Mouse (Mus musculus): ENCODE results near the gene Depdc7. TPM values are rescaled to one million over a fixed set of nuclear protein-coding genes. Genes with fewer than 3 reads are reported as not detected.

Gene Depdc7
- polyA plus RNA-seq, 2 experiments = 4.8 to 6.7 TPM

DNA sequence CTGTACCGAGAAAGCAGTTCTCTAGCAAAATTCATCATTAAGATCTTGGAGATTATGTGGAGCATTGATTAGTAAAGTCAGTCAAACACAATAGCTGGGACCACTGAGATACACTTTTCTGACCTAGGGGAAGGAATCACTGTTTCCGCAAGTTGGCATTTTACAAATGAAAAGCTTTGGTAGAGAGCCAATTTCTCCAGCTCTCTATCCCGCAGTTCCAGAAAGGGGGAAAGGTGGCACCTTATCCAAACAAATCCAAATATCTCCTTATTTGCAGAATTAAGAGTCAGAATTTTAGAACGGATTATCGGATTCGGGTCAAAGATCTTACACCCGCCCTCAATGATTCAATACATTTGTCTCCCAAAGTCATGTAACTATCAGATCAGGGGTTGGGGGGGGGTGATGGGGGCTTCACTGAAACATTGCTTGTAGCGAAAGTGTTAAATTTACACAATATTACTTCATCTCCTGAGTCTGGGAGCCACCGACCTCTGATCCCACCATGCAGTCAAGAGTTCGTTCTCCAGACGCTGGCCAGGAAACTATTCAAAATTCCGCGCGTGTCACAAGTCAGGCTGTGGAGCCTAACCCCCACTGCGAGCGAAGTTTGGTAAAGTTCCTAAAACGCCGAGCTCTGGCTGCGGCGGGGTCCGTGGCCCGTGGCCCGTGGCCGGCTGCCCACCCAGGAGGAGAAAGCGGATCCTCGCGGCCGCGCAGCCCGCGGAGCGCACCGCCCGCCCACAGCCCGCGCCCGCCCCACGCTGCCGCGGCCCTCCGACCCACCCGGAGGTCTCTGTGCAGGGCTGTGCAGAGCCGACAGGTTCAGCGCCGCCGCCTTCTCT, 560 bp downstream of the Depdc7 start:
- Histone ChIP-seq H3K27me3 (ENCODE audit: control insufficient read depth, insufficient read depth, low read length) (peaks cover 7% of the 10 kb centered on the region), H3K4me2 (replicated peaks; ENCODE audit: low read depth, low read length, severe bottlenecking) (peak overlapping the region; percentile 92), H3K36me3 (ENCODE audit: control insufficient read depth, insufficient read depth, low read length) (no peaks in the 10 kb centered on the region), H3K4me3 (replicated peaks; ENCODE audit: low read length) (peak overlapping the region; percentile 71), H3K9me3 (ENCODE audit: control insufficient read depth, low read length) (no peaks in the 10 kb centered on the region), H3K9ac (ENCODE audit: low read depth, low read length, severe bottlenecking) (peak overlapping the region; percentile 74), H3K4me1 (ENCODE audit: control insufficient read depth, insufficient read depth, low read length) (peaks cover 5% of the 10 kb centered on the region), H3K27ac (replicated peaks; ENCODE audit: low read depth, low read length) (no peak overlapping the region)
- no peak for DNase-seq (ENCODE audit: low spot score)
- WGBS = 6% methylated on average over 37 of the region's 46 CpGs
- 0 out of 2 replicates have a peak, but pooled peaks have one; percentile 10 for TF ChIP-seq POLR2A (IDR thresholded peaks at IDR 0.05; ENCODE audit: borderline replicate concordance, extremely low read depth, insufficient read depth, insufficient read length)
- no peak; the same call in 1 of the 2 replicates for ATAC-seq (ENCODE audit: low FRiP score, low read depth)

DNA sequence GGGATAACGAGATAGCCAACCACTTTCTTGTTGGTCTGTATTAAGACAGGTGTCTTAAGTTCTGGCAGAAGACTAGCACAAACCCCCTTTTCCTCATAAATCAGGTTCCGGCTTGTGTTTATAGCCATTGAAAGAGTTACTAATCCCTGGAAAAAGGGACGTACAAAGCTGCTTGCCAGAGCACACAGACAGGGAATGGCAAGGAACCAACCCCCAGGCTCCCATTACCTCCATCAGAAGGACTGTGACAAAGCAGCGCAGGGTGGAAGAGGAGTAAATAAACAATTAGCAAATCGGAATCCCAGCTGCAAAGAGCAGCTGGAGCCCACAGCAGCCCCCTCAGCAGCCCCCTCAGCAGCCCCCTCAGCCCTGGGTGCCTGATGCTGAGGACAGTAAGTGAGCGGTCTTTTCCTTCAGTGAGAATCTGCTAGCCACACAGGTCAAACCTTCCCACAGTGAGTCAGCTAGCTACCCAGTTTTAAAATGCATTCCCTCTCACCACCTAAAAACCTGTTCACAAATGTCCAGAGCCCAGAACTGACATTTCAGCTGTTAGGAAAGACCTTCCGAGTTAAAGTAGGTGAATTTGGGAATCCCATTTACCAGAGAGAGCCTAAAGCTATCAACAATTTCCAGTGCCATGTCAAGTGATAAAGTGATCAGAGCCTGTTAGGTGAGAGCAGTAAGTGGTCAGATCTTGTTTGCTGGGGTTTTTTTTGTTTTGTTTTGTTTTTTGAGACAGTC, 1.5 kb downstream of the Depdc7 start:
- WGBS = 23% methylated on average over 7 of the region's 7 CpGs
- Histone ChIP-seq H3K4me3 (replicated peaks; ENCODE audit: low read length) (no peak overlapping the region), H3K27ac (replicated peaks; ENCODE audit: low read depth, low read length) (no peak overlapping the region), H3K36me3 (ENCODE audit: control insufficient read depth, insufficient read depth, low read length) (no peaks in the 10 kb centered on the region), H3K9me3 (ENCODE audit: control insufficient read depth, low read length) (no peaks in the 10 kb centered on the region), H3K4me2 (replicated peaks; ENCODE audit: low read depth, low read length, severe bottlenecking) (no peak overlapping the region), H3K9ac (ENCODE audit: low read depth, low read length, severe bottlenecking) (no peak overlapping the region), H3K27me3 (ENCODE audit: control insufficient read depth, insufficient read depth, low read length) (peaks cover 7% of the 10 kb centered on the region), H3K4me1 (ENCODE audit: control insufficient read depth, insufficient read depth, low read length) (peaks cover 5% of the 10 kb centered on the region)
- DNase-seq (ENCODE audit: low spot score) (no peak), ATAC-seq (ENCODE audit: low FRiP score, low read depth) (no peak)
- no peak for TF ChIP-seq POLR2A (IDR thresholded peaks at IDR 0.05; ENCODE audit: borderline replicate concordance, extremely low read depth, insufficient read depth, insufficient read length)

DNA sequence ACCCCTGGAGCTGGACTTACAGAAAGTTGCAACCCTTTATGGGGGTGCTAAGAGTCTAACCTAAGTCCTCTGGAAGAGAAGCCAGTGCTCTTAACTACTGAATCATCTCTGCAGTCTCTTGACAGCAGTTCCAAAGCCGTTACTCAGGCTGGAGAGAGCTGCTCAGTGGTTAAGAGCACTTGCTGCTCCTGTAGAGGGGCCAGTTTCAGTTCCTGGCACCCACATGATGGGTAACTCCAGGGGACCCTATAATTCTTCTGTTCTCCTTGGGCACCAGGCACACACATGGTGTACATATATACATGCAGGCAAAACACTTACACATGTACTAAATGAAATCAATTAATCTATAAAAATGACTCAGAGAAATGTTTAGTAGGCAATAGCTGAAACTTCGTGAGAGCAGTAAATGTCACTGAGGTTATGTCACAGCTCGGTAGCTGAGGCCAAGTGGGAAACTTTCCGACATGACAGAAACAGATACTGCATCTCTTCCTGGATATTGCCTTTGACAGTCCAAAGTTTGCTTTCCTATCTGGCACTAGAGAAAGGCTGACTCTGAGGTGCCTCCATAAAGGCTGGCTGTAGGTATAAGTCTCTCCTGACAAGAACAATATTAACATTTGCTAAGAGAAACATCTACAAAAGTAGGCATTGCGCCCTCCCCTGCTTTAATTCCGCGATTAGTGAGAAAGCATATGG, 2.3 kb downstream of the Depdc7 start:
- H3K4me1 ChIP-seq (ENCODE audit: control insufficient read depth, insufficient read depth, low read length) = peaks cover 5% of the 10 kb centered on the region
- H3K4me3 ChIP-seq (replicated peaks; ENCODE audit: low read length) = no peak overlapping the region
- H3K4me2 ChIP-seq (replicated peaks; ENCODE audit: low read depth, low read length, severe bottlenecking) = no peak overlapping the region
- H3K9ac ChIP-seq (ENCODE audit: low read depth, low read length, severe bottlenecking) = no peak overlapping the region
- WGBS = 50% methylated on average over 7 of the region's 7 CpGs
- H3K27me3 ChIP-seq (ENCODE audit: control insufficient read depth, insufficient read depth, low read length) = peaks cover 7% of the 10 kb centered on the region
- DNase-seq (ENCODE audit: low spot score) (no peak), ATAC-seq (ENCODE audit: low FRiP score, low read depth) (no peak)
- no peaks in the 10 kb centered on the region for H3K9me3 ChIP-seq (ENCODE audit: control insufficient read depth, low read length)
- no peaks in the 10 kb centered on the region for H3K36me3 ChIP-seq (ENCODE audit: control insufficient read depth, insufficient read depth, low read length)
- no peak overlapping the region for H3K27ac ChIP-seq (replicated peaks; ENCODE audit: low read depth, low read length)
- TF ChIP-seq POLR2A (IDR thresholded peaks at IDR 0.05; ENCODE audit: borderline replicate concordance, extremely low read depth, insufficient read depth, insufficient read length) = no peak

DNA sequence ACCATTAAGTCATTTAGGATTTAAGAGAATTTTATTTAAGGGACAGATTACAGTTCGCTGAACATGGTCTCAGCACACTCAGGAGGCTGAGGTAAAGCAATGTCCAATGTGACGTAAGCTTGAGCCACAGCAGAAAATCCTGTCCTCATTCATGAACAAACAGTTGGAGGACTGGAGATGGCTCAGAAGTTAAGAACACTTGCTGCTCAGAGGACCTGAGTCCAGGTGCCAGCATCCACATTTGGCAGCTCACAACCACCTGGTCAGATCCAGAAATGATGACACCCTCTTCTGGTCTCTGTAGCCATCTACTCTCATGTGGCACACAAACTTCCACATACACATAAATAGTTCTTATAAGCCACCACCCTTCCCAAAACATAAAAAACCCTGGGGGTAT, 3.0 kb downstream of the Depdc7 start:
- H3K36me3 ChIP-seq (ENCODE audit: control insufficient read depth, insufficient read depth, low read length) = no peaks in the 10 kb centered on the region
- no peaks in the 10 kb centered on the region for H3K9me3 ChIP-seq (ENCODE audit: control insufficient read depth, low read length)
- H3K27me3 ChIP-seq (ENCODE audit: control insufficient read depth, insufficient read depth, low read length) = peaks cover 7% of the 10 kb centered on the region
- H3K4me2 ChIP-seq (replicated peaks; ENCODE audit: low read depth, low read length, severe bottlenecking) = no peak overlapping the region
- 95% methylated on average over 2 of the region's 2 CpGs for WGBS
- H3K4me3 ChIP-seq (replicated peaks; ENCODE audit: low read length) = no peak overlapping the region
- TF ChIP-seq POLR2A (IDR thresholded peaks at IDR 0.05; ENCODE audit: borderline replicate concordance, extremely low read depth, insufficient read depth, insufficient read length) = no peak
- DNase-seq (ENCODE audit: low spot score) (no peak), ATAC-seq (ENCODE audit: low FRiP score, low read depth) (no peak)
- peaks cover 5% of the 10 kb centered on the region for H3K4me1 ChIP-seq (ENCODE audit: control insufficient read depth, insufficient read depth, low read length)
- H3K27ac ChIP-seq (replicated peaks; ENCODE audit: low read depth, low read length) = no peak overlapping the region
- no peak overlapping the region for H3K9ac ChIP-seq (ENCODE audit: low read depth, low read length, severe bottlenecking)

DNA sequence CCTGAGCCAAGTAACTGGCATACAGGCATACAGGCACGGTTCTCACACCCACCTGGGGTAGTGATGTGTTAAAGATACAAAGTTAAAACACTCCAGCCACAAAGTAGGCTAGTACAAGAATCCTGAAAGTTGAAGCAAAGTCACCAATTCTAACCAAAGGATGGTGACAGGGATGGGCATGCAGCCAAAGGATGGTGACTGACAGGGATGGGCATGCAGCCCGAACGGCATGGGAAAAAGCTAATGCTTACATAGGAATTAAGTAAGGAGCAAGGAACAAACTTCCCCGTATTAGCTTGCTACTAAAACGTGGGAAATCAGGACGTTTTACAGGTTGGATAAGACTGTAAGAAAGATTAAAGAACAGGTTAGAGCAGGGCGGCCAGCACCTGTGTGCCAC, 6.4 kb downstream of the Depdc7 start:
- DNase-seq (ENCODE audit: low spot score) = no peak
- H3K27ac ChIP-seq (replicated peaks; ENCODE audit: low read depth, low read length) = no peak overlapping the region

More for the DNA sequence above, 6.4 kb downstream of the Depdc7 start:
- H3K4me2 ChIP-seq (replicated peaks; ENCODE audit: low read depth, low read length, severe bottlenecking) = no peak overlapping the region
- no peaks in the 10 kb centered on the region for H3K27me3 ChIP-seq (ENCODE audit: control insufficient read depth, insufficient read depth, low read length)
- no peak overlapping the region for H3K4me3 ChIP-seq (replicated peaks; ENCODE audit: low read length)
- ATAC-seq (ENCODE audit: low FRiP score, low read depth) = no peak
- no peak overlapping the region for H3K9ac ChIP-seq (ENCODE audit: low read depth, low read length, severe bottlenecking)
- no peaks in the 10 kb centered on the region for H3K36me3 ChIP-seq (ENCODE audit: control insufficient read depth, insufficient read depth, low read length)
- no peaks in the 10 kb centered on the region for H3K9me3 ChIP-seq (ENCODE audit: control insufficient read depth, low read length)
- no peak for TF ChIP-seq POLR2A (IDR thresholded peaks at IDR 0.05; ENCODE audit: borderline replicate concordance, extremely low read depth, insufficient read depth, insufficient read length)
- H3K4me1 ChIP-seq (ENCODE audit: control insufficient read depth, insufficient read depth, low read length) = no peaks in the 10 kb centered on the region
- 51% methylated on average over 7 of the region's 7 CpGs for WGBS
